Mouse (Mus musculus) macrophage (primary cell): ENCODE data around the gene Gpm6a. TPM values are rescaled to one million over a fixed set of nuclear protein-coding genes. Genes with fewer than 3 reads are reported as not detected.

Source experiments
- H3K27ac ChIP-seq: fragments of 350-480 bp; formaldehyde crosslinking; 2 replicates; pipeline ENCODE4 v1.9.0; 2021
- H3K36me3 ChIP-seq: fragments of 350-480 bp; formaldehyde crosslinking; 2 replicates; pipeline ENCODE4 v1.9.0; 2021; ENCODE audit errors: inconsistent target
- H3K4me3 ChIP-seq: fragments of 350-480 bp; formaldehyde crosslinking; 2 replicates; pipeline ENCODE4 v1.9.0; 2021; ENCODE audit errors: inconsistent target
- H3K79me2 ChIP-seq: fragments of 350-480 bp; formaldehyde crosslinking; 2 replicates; pipeline ENCODE4 v1.9.0; 2021; ENCODE audit errors: inconsistent target
- WGBS: methylation state at CpG from one replicate; pipeline ENCODE4 v1.1.7; 2026; ENCODE audit warnings: inconsistent platforms; ENCODE audit not compliant: missing documents; 5-methylcytosine and 5-hydroxymethylcytosine counted together
- polyA plus RNA-seq: library from polyadenylated mRNA; stranded (reverse); fragments of 250-400 nt; gene quantifications from 3 replicates; pipeline ENCODE4 v1.2.4, GENCODE M21; 2018; ENCODE audit warnings: inconsistent platforms
- total RNA-seq, 78 experiments: library from RNA; depleted of rRNA; stranded (reverse); fragments of 250-400 nt; gene quantifications; 1 replicate in 9 of 78; 2 replicates in 24 of 78; 3 replicates in 43 of 78; 4 replicates in 2 of 78; pipeline ENCODE4 v1.2.4; 2018; ENCODE audit warnings: inconsistent platforms in 56 of 78

Gpm6a gene
- 1 to 10 TPM in 1 of 26 experiments, not detected in 25; 1.3 TPM for total RNA-seq (2018; cell fraction: chromatin; rRNA removed)
- total RNA-seq (2018; cell fraction: cytosol; rRNA removed) = not detected
- total RNA-seq (2018; cell fraction: nucleus; rRNA removed) = under 1 TPM in 1 of 26 experiments, not detected in 25; 0.24 TPM
- not detected in 3 replicates for polyA plus RNA-seq

DNA sequence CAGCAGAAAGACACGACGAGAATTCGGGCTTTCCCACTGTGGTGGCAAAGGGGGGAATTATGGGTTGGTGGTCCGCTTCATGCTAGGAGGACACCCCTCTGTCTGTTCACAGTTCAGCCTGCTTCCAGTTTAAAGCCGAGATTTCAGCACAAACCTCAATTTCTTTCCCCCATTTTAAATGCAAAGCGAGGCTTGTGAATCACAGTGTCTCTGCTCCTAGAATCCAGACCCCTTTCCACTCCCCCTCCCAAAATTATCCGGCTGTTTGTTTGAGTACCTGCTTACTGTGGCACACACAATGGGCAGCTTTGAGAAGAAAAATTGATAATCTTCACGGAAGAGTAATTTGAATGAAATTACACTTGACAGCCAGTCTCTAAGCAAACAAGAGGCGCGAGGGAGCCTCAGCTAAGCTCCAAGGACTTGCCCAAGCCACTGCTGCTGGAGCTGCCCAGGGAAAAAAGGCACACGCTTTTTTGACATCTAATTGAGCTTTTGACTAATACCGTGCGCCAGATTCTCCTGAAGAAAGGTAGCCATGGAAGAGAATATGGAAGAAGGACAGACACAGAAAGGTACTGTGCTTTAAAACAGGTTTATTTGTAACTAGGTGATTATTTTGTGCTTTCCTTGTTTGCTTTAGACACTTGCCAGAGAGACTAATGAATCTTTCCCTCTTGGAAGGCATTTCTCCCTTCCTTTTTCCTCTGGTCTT is at the start of gene Gpm6a:
Gpm6a (plus strand) TSS at position 103 of the 715 bp plus-strand sequence.
- no peak within 1 kb of the TSS for H3K4me3 ChIP-seq
- no peaks in the 10 kb centered on the region for H3K36me3 ChIP-seq
- H3K79me2 ChIP-seq = no peaks in the 10 kb centered on the region
- 54% methylated on average over 13 of the region's 13 CpGs for WGBS
- no peak within 1 kb of the TSS for H3K27ac ChIP-seq

DNA sequence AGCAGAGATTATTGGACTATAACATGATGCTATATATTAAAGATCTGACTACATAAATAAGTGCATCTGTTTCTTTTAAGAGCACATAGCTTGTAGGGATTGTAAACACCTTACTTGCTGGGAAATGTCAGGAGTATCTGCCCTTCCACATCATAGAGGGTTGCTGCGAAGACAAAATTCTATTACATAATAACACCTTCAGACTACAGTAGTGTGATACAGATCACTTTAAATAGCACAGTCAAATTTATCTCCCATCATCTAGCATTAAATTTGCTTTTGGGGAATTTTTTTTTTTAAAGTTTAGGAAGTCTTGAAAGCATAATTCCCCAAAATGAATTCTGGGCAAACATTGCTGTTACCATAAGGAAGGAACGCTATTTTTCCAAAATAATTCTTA is 41.8 kb upstream of the Gpm6a start:
- Histone ChIP-seq H3K4me3 (no peak overlapping the region), H3K36me3 (no peaks in the 10 kb centered on the region), H3K79me2 (no peaks in the 10 kb centered on the region), H3K27ac (no peak overlapping the region)
- WGBS = 94% methylated on average over 2 of the region's 2 CpGs

DNA sequence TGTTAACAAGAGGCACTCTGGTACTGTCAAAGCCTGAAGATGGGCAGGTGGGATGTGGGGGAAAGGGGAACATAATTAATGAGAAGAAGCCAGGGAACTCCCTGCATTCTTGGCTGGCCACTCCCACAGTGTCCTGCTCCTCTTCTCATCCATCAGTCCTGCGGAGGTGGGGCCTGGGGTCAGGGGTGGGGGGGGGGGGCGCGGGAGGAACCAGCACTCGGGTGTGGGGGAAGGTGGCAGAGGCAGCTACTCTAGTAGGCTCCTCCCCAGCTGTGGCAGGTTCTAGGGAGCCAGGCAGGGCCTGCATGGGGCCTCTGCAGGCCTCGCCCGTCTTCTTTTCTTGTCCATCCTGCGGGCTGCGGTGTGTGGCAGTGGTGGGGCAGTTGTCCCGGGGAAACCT is 36.9 kb upstream of the Gpm6a start:
- Histone ChIP-seq H3K27ac (no peak overlapping the region), H3K4me3 (no peak overlapping the region), H3K36me3 (no peaks in the 10 kb centered on the region), H3K79me2 (no peaks in the 10 kb centered on the region)
- 75% methylated on average over 8 of the region's 9 CpGs for WGBS

DNA sequence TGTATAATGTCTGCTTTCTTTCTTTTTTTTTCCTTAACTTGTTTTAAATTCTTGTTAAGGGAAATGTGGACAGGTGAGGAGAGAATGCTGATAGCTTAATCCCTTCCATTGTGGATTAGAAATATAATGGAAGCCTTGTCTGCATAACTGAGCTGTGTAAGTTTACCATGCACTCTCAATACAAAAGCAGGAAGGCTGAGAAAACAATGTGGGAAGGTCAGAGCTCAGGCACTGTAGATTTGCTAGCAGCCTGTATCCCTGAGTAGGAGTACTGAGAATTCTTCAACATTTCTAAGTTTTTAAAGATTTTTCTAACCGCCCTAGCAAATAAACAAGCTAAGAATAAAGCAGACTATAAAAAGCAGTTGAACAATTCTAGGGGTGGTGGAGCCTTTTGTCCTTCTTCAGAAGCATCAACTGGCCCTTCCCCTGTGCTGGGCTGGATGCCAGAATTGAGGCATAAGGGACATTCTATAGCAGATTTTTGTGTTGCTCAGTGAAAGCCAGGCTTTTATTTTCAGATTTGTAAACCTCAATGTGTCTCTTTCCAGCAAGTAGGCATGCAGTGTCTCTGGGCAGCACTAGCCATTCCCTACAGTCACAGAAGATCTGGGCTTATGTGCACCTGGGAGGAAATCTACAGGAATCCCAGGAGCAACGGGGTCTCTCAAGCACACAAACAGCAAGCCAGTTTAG is 32.3 kb upstream of the Gpm6a start:
- 83% methylated on average over 2 of the region's 2 CpGs for WGBS

DNA sequence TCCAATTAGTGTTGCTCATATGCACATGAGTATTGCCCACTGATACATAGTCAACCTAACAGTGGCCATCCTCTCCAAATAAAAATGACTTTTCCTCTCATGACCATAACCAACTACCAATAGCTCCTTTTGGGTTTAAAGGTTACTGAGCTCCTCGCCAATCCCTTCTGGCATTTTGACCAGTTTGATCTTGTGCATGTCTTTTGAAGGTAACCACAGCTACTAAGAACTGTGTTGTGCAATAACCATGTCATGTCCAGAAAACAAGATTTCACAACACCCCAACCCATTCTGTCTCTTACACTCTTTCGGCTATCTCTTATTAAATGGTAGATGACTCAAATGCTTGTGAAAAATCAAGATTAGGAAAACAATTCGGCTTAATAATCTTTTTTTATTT is 29.7 kb upstream of the Gpm6a start:
- H3K4me3 ChIP-seq = no peak overlapping the region
- no peaks in the 10 kb centered on the region for H3K79me2 ChIP-seq
- H3K36me3 ChIP-seq = no peaks in the 10 kb centered on the region
- 74% methylated on average over 3 of the region's 3 CpGs for WGBS
- no peak overlapping the region for H3K27ac ChIP-seq

More for the DNA sequence above, 32.3 kb upstream of the Gpm6a start:
- Histone ChIP-seq H3K79me2 (no peaks in the 10 kb centered on the region), H3K36me3 (no peaks in the 10 kb centered on the region), H3K4me3 (no peak overlapping the region), H3K27ac (no peak overlapping the region)

DNA sequence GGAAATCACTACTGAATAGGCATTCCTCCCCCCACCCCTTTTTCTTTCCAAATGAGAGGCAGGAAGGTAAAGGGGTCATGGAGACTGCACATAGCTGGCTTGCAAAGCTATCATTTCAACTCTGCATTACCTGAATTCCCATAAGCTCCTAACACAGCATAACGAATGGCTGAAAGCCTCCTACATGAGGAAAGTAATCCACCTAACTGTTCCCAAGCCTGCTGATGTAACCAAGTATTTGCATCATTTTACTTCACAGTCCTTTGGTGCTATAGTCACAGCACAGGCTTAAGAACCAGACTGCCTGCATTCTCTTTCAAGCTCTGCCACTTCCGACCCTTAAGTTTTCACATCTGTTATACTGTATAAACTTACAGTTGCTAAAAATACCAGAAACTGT is 22.3 kb upstream of the Gpm6a start:
- 78% methylated on average over 2 of the region's 2 CpGs for WGBS
- Histone ChIP-seq H3K4me3 (no peak overlapping the region), H3K36me3 (no peaks in the 10 kb centered on the region), H3K79me2 (no peaks in the 10 kb centered on the region), H3K27ac (no peak overlapping the region)

DNA sequence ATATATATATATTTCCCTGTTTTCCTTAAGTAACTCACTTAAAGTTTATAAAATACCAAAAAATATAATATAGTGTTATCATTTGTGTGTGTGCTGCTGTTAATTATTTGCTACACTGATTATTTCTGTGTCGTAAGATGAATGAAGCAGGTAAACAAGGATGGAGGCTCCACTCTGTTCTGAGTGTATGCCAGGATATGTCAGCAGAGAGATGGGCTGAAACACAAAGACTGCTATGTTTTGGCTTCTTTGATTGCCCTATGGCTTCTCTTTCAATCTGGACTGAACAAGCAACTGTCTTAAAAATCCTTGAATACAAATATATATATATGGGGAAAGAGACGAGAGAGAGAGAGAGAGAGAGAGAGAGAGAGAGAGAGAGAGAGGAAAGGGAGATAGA is 1.3 kb upstream of the Gpm6a start:
- no peaks in the 10 kb centered on the region for H3K36me3 ChIP-seq
- no peak overlapping the region for H3K27ac ChIP-seq
- WGBS = 93% methylated on average over 1 of the region's 2 CpGs
- H3K79me2 ChIP-seq = no peaks in the 10 kb centered on the region
- no peak overlapping the region for H3K4me3 ChIP-seq

DNA sequence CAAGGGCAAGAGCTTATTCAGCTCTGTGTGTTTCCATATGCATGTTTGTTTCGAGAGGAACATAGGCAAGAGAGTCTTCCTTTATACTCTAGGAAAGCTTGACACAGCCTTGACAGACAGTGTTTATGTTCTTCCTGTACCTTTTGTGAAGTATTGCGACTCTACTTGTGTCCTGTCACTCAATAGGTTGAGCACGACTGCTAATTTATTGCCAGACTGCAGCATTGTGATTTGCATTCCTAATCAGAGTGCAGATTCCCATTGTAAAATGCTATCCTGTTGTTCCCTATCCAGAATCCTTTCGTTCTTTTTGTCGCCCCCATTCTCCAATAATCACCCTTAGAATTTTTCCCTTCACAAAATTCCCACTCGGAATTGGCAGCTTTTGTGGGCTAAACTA is 613 bp upstream of the Gpm6a start:
- Histone ChIP-seq H3K36me3 (no peaks in the 10 kb centered on the region), H3K27ac (no peak overlapping the region), H3K79me2 (no peaks in the 10 kb centered on the region), H3K4me3 (no peak overlapping the region)
- 67% methylated on average over 6 of the region's 6 CpGs for WGBS

DNA sequence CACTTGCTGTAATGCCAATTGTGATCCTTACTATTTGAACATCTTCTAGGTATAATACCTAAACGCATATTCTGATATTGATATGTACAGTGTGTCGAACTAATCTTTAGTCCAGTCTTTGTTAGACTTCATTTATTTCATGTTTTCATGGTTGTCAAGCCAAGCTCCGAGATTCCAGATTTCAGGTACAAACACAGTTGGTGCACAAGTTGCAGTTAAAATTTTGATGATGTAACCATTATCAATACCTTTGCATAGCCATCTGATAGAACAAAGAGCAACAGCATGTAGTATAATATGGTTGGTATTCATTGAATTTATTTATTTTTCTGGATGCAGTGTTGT is 785 bp downstream of the Gpm6a start:
- no peak overlapping the region for H3K4me3 ChIP-seq
- no peak overlapping the region for H3K27ac ChIP-seq
- H3K36me3 ChIP-seq = no peaks in the 10 kb centered on the region
- no peaks in the 10 kb centered on the region for H3K79me2 ChIP-seq
- 82% methylated on average over 3 of the region's 3 CpGs for WGBS

DNA sequence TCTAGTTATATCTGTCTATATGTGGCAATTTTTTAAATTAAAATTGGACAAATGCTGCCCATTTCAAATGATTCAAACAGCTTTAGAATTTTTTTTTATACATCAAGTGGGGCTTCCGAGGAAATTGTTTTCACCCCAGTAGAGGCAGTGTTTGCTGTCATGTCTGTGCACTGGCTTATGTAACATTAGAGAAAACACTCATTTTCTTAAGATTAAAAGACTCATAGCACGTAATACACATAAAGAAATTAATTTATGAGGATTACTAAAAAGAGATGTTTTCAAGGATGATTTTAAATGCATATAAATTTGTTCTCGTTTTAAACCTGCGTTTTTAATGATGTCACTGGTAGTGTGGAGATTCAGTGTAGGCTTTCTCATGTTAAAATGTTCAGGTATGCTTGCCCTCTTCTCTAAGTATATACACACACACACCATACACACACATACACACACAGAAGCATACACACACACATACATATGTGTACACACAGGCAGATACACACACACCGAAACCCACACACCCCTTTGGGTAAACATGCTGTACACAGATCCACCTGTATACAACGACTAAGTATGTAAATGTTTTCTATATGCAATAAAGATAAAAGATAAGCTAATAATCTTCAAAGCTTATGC is 1.4 kb downstream of the Gpm6a start:
- WGBS = 80% methylated on average over 5 of the region's 6 CpGs
- H3K4me3 ChIP-seq = no peak overlapping the region
- H3K79me2 ChIP-seq = no peaks in the 10 kb centered on the region
- no peaks in the 10 kb centered on the region for H3K36me3 ChIP-seq
- no peak overlapping the region for H3K27ac ChIP-seq

DNA sequence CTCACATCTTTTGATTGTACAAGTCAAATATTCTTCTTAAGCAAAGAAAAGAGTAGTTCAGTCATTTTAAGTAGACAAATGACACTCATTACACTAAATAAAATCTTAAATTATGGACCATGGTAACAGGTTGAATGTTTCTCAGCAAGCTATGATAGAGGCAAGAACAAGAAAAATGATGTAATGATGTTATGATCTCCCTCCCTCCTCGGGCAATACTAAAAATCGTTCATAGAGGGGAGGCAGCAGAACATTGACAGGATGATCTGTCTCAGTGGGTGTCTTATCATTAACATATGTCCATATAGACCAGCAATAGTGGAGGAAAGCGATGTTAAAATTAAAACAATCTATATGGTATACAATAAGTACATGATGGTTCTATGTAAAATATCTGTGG is 2.1 kb downstream of the Gpm6a start:
- no peak overlapping the region for H3K27ac ChIP-seq
- H3K36me3 ChIP-seq = no peaks in the 10 kb centered on the region
- H3K79me2 ChIP-seq = no peaks in the 10 kb centered on the region
- no peak overlapping the region for H3K4me3 ChIP-seq
- WGBS = 75% methylated on average over 2 of the region's 3 CpGs

DNA sequence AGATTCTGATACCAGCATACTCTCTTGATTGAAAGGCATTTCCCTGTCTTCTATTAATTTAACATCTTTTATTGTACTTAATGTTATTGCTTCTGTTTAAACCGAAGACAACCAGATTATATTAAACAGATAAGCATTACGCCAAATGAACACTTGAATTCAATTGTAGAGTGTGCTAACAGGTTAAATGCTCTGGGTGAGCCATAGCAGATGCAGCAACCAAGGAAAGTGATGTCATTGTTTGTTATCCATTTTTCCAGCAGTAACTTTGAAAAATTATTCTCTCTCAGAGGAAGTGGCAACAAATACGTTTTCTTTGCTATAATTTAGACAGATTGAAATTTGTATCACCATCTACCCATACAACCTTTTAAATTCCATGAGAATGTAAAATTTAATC is 2.9 kb downstream of the Gpm6a start:
- Histone ChIP-seq H3K79me2 (no peaks in the 10 kb centered on the region), H3K27ac (no peak overlapping the region), H3K4me3 (no peak overlapping the region), H3K36me3 (no peaks in the 10 kb centered on the region)
- WGBS = 74% methylated on average over 3 of the region's 3 CpGs

DNA sequence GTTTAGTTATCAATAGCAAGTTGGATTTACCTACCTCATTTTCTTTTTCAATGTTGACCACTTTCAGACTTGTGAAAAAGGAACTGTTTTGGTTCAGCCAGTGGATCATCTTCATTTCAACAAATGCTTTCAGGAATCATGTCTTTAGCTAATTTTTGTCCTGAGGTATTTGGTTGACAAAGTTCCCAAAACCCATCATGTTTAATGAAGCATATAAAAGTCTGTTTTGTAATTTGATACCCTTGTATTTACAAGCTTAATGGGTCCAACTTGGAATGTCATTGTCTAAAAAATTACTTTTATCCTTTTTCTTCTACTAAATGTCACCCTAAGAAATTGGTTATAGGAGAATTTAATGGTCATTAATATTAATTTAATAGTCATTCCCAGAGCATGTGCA is 6.9 kb downstream of the Gpm6a start:
- no peaks in the 10 kb centered on the region for H3K36me3 ChIP-seq
- no peak overlapping the region for H3K4me3 ChIP-seq
- H3K27ac ChIP-seq = no peak overlapping the region
- no peaks in the 10 kb centered on the region for H3K79me2 ChIP-seq

DNA sequence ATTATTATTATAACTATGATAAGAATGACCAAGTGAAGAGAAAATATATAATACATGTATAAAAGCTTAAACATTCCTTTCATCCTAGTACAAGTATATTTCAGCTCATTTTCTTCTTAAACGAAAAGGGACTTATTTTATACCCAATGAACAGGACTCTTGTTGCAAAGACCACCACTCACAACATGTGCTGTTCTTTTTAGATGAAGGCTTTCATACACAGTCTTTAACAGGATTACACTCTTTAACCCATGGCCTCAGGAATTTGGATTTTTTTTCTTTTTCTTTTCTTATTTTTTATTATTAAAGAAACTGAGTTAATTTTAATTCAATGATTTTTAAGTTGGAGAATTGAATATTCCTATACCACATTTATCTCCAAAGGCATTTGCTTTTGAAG is 20.4 kb downstream of the Gpm6a start:
- H3K36me3 ChIP-seq = no peaks in the 10 kb centered on the region
- no peaks in the 10 kb centered on the region for H3K79me2 ChIP-seq
- no peak overlapping the region for H3K27ac ChIP-seq
- H3K4me3 ChIP-seq = no peak overlapping the region
- 91% methylated on average over 1 of the region's 1 CpGs for WGBS

DNA sequence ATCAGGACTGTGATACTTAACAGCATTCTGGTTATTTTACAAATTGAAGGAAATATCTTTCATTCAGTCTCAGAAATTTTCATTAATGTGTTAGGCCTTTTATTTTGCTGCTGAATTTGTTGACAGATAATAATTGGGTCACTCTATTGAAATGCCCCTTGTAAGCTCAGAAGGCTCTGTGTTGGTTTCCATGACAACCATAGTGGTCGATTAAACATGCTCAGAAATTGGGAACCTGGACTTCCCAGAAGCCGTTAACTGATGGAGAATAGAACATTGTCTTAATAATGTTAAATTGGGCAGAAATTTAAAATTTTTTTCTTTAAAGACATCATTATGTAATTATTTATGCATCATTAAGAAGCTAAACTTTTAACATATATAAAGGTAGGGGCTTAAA is 20.9 kb downstream of the Gpm6a start:
- Histone ChIP-seq H3K79me2 (no peaks in the 10 kb centered on the region), H3K27ac (no peak overlapping the region), H3K36me3 (no peaks in the 10 kb centered on the region), H3K4me3 (no peak overlapping the region)
- WGBS = 94% methylated on average over 2 of the region's 2 CpGs
